Mouse (Mus musculus) heart, adult 11 months (tissue): Measurements from ENCODE around the gene S100a7a.

Experiments used
- DNase-seq: peaks from one replicate; pipeline ENCODE4 v3.0.0; 2022

The S100a7a gene

GRCm38 (mm10) chr3:90653717-90654116, at the start of gene S100a7a:
Gene S100a7a (plus strand): TSS chr3:90654017.
- DNase-seq, result peak; percentile 74

DNA sequence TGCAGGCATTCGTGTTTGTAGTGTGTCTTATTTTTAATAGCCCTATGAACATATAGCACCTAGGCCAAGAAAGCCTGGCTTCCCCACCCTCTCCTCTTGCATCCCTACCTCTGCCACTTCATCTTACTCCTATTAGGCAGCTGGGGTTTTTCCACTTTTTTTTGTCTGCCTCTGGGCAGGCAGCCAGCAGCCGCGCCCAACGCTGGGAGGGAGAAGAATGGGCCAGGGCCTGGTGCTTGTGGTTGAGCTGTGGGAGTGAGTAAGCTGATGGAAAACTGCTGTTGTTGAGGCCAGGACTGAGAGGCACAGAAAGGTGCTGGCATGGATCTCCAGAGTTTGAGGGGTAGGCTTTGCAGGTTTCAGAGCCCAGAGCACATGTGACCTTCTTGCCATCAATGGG, 49.4 kb upstream of the S100a7a start:
- peak; percentile 99 for DNase-seq

GRCm38 (mm10) chr3:90605049-90605448, 48.8 kb upstream of the S100a7a start:
- peak; percentile 88 for DNase-seq

DNA sequence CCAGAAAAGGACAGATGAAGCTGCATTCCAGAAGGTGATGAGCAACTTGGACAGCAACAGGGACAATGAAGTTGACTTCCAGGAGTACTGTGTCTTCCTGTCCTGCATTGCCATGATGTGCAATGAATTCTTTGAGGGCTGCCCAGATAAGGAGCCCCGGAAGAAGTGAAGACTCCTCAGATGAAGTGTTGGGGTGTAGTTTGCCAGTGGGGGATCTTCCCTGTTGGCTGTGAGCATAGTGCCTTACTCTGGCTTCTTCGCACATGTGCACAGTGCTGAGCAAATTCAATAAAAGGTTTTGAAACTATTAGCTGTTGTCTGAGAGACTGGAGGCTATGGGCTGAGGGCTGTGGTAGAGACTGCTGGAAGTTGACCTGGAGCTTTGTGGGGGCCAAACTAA, 48.1 kb upstream of the S100a7a start:
- DNase-seq, result peak; percentile 76

GRCm38 (mm10) chr3:90606185-90606584, 47.6 kb upstream of the S100a7a start:
- DNase-seq, result peak; percentile 97

- DNase-seq, result peak; percentile 92
Measured at GRCm38 (mm10) chr3:90607361-90607760, 46.5 kb upstream of the S100a7a start.

DNA sequence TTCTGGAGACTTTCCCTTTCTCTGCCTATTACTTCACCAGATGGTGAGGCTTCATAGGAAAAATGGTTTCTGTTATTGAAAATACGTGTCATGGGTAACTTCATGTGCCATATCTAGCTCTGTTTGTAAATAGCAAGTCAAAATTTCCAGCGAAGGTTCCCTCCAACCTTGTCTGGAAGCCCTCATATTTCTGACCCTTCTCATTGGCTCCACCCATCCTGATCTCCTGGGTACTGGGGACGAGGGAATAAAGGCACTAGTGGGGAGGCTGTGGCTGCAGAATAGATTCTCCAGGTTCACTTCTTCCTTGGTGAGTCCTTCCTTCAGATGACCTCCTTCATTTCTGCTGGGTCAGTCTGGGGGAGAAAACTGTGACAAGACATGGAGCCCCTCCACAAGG, 45.6 kb upstream of the S100a7a start, which contains the start of gene S100a5:
S100a5 (plus strand) TSS at position 301 of the 400 bp plus-strand sequence.
- no peak for DNase-seq

DNA sequence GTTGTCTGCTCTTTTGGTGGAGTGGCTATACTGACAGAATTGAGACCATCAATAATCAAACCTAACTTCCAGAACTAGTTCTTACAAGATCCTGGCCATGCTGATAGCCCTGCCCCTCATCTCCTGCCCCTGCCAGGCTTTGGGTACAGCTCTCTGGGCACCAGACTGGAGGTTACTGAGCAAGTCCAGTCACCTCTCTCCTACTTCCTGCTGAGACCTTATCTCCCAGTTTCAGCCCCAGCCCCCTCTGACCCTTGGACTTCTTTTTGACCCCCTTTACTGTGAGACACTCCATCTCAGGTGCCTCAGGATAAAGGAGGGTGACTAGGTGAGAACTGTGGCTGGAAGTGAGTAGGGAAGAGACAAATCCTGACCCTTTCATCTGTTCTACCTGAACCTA, 44.7 kb upstream of the S100a7a start:
- DNase-seq, result no peak

DNA sequence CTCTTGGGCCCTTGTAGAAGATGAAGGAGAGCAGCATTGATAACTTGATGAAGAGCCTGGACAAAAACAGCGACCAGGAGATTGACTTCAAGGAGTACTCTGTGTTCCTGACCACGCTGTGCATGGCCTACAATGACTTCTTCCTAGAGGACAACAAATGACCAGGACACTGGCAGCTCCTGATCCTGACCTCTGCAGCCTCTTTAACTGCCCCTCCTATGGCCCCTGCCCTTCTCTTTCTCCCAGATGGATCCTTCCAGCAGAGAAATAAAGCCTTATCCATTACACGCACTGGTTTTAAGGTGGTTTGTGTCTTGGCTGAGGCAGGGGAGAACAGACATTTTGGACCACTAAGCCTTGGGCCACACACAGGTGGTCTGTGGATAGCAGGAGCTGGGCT, 42.3 kb upstream of the S100a7a start:
- DNase-seq, result peak; percentile 82

DNA sequence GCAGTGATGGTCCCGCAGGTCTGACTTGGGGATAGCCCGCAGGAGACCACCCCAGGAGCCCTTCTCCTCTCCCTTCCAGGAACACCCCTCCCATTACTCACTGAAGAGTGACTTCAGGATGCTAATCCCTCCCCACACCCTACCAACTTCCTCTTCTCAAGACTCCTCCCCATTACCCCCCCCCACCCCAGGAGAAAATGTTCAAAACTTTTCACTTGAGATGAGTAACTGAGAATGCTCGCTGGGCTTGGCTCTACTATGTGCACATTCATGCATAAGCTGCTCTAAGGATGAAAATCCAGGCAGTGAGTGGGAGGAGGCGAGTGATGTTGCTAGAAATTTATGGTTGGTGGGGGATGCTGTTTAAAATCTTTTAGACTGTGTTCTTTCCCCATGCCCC, 41.8 kb upstream of the S100a7a start:
- peak; percentile 91 for DNase-seq

DNA sequence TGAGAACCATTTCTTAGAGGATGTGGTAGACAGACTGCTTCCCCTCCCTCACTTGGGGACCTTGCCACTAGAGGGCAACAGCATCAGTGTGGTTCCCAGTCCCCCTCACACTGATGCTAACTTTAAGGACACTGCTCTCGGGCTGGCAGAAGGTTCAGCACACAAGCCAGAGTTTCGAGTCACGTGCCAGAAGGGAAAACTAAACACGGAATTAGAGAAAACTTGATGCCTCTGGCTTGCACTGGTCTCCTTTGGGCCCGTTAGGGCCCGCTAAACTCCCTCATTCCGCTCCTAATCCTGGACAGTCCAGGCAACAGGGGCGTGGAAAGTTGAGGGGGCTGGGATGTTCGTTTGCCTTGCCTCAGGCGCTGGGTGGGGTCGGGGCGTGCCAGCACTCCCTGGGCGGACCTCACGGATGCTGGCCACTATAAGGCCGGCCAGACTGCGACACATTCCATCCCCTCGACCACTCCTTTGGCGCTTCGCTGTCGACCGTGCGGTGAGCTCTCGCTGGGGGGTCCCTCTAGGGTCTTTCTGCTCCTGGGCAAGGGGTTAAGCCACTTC, 41.0 kb upstream of the S100a7a start, which contains the start of gene S100a6:
S100a6 (plus strand) TSS at position 155 of the 564 bp plus-strand sequence.
- peak; percentile 99 for DNase-seq

DNA sequence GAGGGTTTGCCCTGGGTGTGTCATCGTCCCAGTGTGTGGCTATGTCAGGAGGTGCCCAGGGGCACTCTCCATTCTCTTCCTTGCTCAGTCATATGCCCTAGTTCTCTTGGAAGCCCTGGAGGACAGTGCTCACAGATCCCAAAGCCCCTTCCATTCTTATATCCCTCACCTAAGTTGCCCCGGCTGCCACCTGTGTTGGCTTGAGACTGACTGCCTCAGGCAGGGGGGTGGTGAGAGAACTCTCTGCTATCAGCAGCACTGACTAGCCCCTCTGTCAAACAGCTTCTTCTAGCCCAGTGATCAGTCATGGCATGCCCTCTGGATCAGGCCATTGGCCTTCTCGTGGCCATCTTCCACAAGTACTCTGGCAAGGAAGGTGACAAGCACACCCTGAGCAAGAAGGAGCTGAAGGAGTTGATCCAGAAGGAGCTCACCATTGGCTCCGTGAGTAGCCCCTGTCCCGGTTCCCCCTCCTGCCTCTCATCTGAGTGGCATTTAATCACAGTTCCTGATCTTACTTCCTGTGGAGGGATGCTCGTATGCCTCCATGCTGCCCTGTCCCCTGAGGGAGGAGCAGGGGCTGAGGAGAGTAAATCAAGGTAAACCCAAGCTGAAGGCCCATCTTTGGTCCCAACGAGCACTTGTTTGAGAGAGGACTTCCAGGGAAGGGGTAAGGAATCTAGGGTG, 40.2 kb upstream of the S100a7a start:
- peak; percentile 92 for DNase-seq

GRCm38 (mm10) chr3:90614148-90614530, 39.7 kb upstream of the S100a7a start:
- DNase-seq, result peak; percentile 86

DNA sequence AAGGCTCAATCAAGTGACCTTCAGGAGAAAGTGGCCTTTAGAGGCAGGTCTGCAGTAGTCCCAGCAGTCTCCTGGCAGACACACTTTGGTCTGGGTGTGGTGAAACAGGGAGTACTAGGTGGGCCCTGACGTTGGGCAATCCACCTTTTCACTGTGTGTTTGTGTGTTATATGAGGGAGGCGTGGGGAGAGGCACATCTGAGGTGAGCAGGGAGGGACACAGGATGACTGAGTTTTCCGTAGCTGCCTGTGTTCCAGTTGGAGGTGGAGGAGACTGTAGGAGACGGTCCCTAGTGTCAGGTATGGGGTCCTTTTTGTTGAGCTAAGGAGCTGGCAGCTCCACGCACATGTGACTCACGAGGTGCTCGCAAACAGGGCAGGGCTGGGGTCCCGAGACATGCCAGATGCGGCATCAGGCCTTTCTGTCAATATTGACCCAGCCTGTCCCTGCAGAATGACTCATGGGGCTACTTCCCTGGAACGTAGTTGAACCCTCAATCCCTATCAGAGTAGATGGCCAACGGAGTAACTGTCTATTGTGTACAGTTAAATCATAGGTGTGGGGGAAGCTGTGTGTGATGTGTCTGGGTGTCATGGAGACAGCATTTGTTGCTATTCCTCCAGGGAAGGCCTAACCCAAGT, 39.1 kb upstream of the S100a7a start:
- peak; percentile 92 for DNase-seq

DNA sequence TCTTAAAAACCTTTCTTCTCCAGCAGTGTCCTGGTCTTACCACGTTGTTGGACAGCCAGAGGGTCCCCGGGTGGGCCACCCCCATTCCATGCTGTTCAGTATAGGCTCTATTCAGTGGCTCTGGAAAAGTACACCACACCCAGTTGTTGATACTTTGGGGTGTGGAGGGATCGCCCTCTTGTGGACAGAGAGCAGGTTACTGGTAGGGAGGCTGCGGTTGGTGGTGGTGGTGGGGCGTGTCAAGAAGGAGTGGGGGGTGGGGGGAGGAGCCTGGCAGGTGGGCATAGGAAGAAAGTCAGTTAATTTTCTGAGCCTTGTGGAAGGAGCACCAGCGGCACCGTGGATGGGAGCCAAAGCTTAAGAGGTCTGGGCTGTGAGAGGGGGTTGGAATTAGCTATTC, 38.4 kb upstream of the S100a7a start:
- DNase-seq, result peak; percentile 98

- peak; percentile 91 for DNase-seq
Measured at GRCm38 (mm10) chr3:90615911-90616310, 37.9 kb upstream of the S100a7a start.

DNA sequence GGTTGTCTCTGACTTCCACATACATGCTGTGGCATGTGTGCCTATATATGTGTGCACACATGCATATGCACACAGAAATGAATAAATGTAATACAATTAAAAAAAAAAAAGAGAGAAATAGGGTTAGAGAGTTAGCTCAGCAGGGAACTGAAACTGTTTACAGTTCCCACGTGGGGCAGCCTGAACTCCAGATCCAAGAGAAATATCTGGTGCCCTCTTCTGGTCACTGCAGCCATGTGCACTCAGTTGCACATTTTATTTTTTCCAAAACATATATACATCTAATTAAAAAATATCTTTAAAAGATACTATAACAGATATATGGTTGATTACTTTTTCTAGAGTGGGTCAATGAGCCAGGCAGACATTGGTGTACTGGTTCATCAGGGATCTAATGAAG, 36.2 kb upstream of the S100a7a start:
- DNase-seq, result peak; percentile 44

DNA sequence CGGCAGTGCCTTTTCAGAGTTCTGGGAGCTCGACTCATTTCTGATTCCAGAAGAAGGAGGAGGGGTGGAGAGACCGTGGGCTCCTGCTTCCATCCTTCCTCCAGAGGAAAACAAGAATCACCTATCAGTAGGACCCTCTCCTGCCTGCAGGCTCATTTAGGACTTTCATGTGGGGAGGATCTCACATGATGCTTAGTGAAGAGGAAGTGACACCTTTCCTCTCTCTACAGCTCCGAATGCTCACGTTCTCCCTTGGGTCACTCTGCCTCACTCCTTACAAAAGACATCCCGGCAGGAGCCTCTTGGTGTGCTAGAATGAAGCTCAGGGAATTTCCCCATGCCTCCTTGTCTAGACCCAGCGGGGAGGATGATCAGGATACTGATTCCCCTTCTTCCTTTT, 32.3 kb upstream of the S100a7a start:
- no peak for DNase-seq

DNA sequence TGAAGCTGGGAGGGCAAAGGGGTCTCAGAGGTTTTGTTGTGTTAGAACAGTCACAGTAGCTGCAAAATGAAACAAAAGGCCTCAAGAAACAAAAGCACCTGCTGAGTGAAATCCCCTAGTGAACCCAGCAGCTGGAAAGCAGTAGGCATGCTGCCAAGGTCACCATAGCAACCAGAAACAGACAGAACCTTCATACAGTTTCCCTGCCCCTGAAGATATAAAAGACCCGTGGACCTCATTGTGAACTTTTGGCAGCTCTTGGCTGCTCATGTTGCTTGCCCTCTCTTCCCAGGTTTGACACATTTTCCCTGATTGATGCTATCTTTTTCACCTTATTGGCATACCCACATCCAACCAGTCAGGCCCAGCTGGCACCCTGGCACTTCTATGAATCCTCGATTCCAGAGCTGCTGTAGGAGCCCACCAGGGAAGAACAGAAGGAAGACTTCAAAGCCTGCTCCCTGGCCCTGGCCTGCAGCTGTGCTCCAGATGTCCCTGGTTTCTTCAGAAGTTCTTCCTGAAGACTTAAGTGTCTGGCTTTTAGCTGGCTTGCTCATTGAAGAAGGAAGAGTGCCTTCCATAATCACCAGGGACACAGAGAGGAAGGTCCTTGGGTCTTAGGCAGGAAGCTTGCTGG, 30.3 kb upstream of the S100a7a start:
- DNase-seq, result peak; percentile 97

DNA sequence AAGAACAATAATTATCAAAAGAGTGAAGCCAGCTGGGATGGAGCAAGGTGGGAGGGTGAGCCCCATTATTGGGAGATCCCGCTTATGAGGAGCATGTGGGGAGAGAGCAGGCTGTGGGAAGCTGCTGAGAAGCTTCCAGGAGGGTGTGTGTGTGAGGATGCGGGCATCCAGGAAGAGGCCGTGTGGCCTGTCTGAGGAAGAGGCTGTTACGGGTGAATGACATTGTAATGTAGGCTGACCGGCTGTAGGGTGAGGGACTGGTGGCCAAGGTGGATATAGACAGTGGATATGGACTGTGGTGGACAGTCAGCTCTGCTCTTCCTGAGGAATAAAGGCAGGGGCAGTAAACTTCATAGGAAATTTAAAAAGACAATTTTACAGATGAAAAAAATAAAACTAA, 28.3 kb upstream of the S100a7a start:
- DNase-seq, result peak; percentile 83

GRCm38 (mm10) chr3:90626266-90627021, 27.4 kb upstream of the S100a7a start:
- peak; percentile 25 for DNase-seq

- peak; percentile 46 for DNase-seq
Measured at GRCm38 (mm10) chr3:90627366-90627765, 26.5 kb upstream of the S100a7a start.

DNA sequence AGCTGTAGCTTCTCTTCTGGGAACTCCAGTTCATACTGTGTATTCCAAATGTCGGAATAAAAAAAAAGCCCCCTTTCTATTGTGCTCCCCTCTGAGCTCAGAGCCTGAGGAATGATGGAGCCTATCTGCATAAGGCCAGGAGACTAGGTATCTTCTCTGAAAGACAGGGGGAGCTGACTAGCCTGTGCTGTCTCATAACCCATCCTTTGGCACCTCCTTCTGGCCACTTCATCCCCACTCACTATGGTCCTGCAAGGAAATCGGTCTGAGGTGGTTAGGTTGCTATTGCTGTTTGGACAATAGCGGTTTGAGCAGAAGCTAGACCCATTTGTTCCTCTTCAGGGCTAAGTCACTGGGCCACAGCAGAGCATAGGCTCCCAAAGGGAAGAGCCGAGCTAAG, 26.0 kb upstream of the S100a7a start:
- DNase-seq, result peak; percentile 80
